Mouse (Mus musculus) small intestine, adult 10 weeks (tissue): Measurements from ENCODE around the gene Gm8857. TPM values are rescaled to one million over a fixed set of nuclear protein-coding genes. Genes with fewer than 3 reads are reported as not detected.

Experiments used
- polyA plus RNA-seq: library from polyadenylated mRNA; stranded (reverse); fragments of 350-450 nt; fragmentation: Illumina TruSeq; extraction: RNeasy Lipid Tissue Mini Kit (QIAGEN cat#74804); gene quantifications from one replicate; pipeline ENCODE4 v1.2.3, GENCODE M21; 2014; ENCODE audit warnings: low replicate concordance

Gene Gm8857
- polyA plus RNA-seq: not detected

GRCm38 (mm10) chr5:10947505-10947904 lies at the start of gene Gm8857, which contains the start of gene Gm8871:
Gene Gm8857 (plus strand): TSS chr5:10947807.
Gene Gm8871 (plus strand): TSS chr5:10947805.

Other genes with a start within 250 kb of the Gm8857 start
- gene Gm8871, start within 50 bp of the Gm8857 start, polyA plus RNA-seq: not detected
- gene Gm8879, start 179.8 kb downstream of the Gm8857 start, polyA plus RNA-seq: not detected
- gene Gm5861, start 235.3 kb downstream of the Gm8857 start, polyA plus RNA-seq: not detected